Mouse (Mus musculus): ENCODE data around the gene Kyat3. TPM values are rescaled to one million over a fixed set of nuclear protein-coding genes. Genes with fewer than 3 reads are reported as not detected.
A peak's percentile ranks its signal among the peaks of the same experiment; 100 is the strongest.
"Not testable (repeated sequence)": the region's sequence is repeated elsewhere in the genome, so short reads cannot be mapped to it uniquely, and the experiment has no call there.

Gene Kyat3
- 16.5 and 18.5 TPM in 2 replicates for total RNA-seq (2017)

GRCm38 (mm10) chr3:142700442-142701322 is at the start of gene Kyat3:
Kyat3 (plus strand) TSS chr3:142701051.
- peak; percentile 94 for ATAC-seq (replicated peaks; ENCODE audit: low read depth, poor library complexity, severe bottlenecking)

- no peak for ATAC-seq (replicated peaks; ENCODE audit: low read depth, poor library complexity, severe bottlenecking)
These were observed 36.1 kb upstream of the Kyat3 start for GRCm38 (mm10) chr3:142664723-142665122.

GRCm38 (mm10) chr3:142674607-142675006 is 26.2 kb upstream of the Kyat3 start:
- ATAC-seq (replicated peaks; ENCODE audit: low read depth, poor library complexity, severe bottlenecking) = peak; percentile 71

- ATAC-seq (replicated peaks; ENCODE audit: low read depth, poor library complexity, severe bottlenecking) = peak; percentile 50
These were observed 12.9 kb upstream of the Kyat3 start for GRCm38 (mm10) chr3:142687939-142688338.

- peak; percentile 89 for ATAC-seq (replicated peaks; ENCODE audit: low read depth, poor library complexity, severe bottlenecking)
These were observed 12.5 kb upstream of the Kyat3 start for GRCm38 (mm10) chr3:142688353-142688752.

DNA sequence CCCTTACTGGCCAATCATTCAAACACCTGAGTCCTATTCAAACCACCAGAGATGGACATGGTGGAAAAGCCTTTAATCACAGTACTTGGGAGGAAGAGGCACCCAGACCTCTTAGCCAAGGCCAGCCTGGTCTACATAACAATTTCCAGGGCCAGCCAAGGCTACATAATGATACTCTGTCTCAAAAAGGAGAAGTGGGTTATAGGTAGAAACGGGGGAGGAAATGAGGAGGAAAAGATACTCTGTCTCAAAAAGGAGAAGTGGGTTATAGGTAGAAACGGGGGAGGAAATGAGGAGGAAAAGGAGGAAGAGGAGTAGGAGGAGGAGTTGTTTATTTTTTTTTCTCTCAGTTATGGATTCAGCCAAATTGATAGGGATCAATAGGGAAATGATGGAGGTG is 4.3 kb upstream of the Kyat3 start:
- ATAC-seq (replicated peaks; ENCODE audit: low read depth, poor library complexity, severe bottlenecking) = no peak

GRCm38 (mm10) chr3:142701407-142701989 is 647 bp downstream of the Kyat3 start:
- peak; percentile 17; the same call in 1 of the 2 replicates for ATAC-seq (replicated peaks; ENCODE audit: low read depth, poor library complexity, severe bottlenecking)

GRCm38 (mm10) chr3:142706581-142707444 is 6.0 kb downstream of the Kyat3 start:
- ATAC-seq (replicated peaks; ENCODE audit: low read depth, poor library complexity, severe bottlenecking) = no peak

- peak; percentile 23; the same call in 1 of the 2 replicates for ATAC-seq (replicated peaks; ENCODE audit: low read depth, poor library complexity, severe bottlenecking)
These were observed 7.5 kb downstream of the Kyat3 start for GRCm38 (mm10) chr3:142708181-142708848.

- peak; percentile 71 for ATAC-seq (replicated peaks; ENCODE audit: low read depth, poor library complexity, severe bottlenecking)
These were observed 8.1 kb downstream of the Kyat3 start for GRCm38 (mm10) chr3:142708849-142709419.

- ATAC-seq (replicated peaks; ENCODE audit: low read depth, poor library complexity, severe bottlenecking) = peak; percentile 88
These were observed 9.6 kb downstream of the Kyat3 start for GRCm38 (mm10) chr3:142710360-142711007.

DNA sequence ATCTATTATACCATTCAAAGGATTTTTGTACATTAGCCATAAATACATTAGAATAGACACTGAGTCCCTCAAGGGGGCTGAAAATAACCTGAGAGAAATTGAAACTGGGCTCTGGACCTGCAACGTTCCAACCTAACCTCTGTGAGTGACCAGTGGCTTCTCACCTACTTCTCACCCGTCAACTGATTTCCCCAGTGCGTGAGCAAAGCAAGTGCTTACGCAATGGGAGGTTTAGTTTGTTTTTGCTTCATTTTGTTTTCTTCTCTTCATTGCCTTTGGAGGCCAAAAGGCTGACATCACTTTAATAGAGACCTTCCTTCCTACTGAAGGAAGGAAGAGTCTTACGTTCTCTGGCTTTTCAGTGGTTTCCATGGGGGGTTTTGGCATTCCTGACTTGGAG is 10.5 kb downstream of the Kyat3 start:
- no peak for ATAC-seq (replicated peaks; ENCODE audit: low read depth, poor library complexity, severe bottlenecking)

DNA sequence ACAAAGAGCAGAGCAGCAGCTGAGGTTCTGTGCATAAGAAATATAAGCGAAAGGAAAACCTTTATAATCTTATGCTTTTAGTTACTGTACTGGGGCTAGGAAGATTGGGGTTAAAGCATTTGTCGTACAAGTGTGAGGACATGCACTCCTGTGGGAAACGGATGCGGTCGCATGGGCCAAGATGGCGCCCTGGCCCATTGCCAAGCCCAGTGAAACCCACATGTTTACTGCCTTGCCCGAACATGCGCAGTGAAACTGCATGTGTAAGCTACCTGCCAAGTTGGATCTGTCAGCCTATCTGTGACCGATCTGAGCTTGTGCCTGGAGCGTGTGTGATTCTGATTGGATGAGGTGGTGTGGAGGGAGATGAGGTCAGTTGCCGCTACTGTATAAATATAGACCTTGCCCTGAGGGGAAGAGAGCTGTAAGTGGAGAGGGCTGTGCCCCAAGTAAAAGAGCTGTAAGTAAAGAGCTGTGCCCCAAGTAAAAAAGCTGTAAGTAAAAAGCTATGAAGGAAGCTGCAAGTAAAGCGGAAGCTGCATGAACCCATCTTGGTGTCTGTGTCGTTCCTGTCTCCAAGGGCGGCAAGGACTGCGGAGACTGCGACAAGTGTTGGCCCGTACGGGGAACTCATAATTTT is 11.7 kb downstream of the Kyat3 start:
- ATAC-seq (replicated peaks; ENCODE audit: low read depth, poor library complexity, severe bottlenecking) = not testable (repeated sequence)

- no peak for ATAC-seq (replicated peaks; ENCODE audit: low read depth, poor library complexity, severe bottlenecking)
These were observed 24.6 kb downstream of the Kyat3 start for GRCm38 (mm10) chr3:142725481-142725880.

- ATAC-seq (replicated peaks; ENCODE audit: low read depth, poor library complexity, severe bottlenecking) = no peak
These were observed 25.3 kb downstream of the Kyat3 start for GRCm38 (mm10) chr3:142725969-142726672.

DNA sequence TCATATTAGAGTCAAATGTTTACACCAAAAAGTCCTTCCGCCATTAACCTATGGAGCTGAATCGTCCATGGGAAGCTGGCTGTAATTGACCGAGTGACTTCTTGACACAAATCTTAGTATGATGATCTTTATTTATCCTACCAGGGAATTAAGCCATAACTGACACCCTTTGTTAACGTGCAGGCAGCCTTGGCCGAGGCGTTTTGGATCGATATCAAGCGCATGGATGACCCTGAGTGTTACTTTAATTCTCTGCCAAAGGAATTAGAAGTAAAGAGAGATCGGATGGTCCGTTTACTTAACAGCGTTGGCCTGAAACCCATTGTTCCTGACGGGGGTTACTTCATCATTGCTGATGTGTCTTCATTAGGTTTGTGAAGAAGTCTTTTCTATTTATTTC is 33.4 kb downstream of the Kyat3 start:
- no peak for ATAC-seq (replicated peaks; ENCODE audit: low read depth, poor library complexity, severe bottlenecking)

DNA sequence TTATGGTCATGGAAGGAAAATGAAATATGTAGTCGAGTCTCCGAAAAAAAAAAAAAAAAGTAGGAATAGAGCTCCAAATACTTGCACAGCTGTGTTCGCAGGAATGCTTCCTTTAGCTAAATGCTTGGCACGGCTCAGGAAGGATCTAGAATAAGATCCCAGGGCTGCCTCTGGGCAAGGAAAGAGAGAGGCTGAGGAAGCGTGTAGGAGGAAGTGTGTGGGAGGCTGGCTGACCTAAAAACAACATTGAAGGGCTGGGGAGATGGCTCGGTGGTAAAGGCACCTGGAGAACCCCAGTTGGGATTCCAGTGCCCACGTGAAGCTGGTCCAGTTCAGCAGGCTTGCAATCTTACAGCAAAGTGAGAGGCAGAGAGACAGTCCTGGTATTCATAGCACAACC is 40.0 kb downstream of the Kyat3 start:
- no peak for ATAC-seq (replicated peaks; ENCODE audit: low read depth, poor library complexity, severe bottlenecking)
